Mouse (Mus musculus) heart, postnatal 0 days (tissue): ENCODE data around the gene Wdr90.

Experiments
- CTCF ChIP-seq: IDR thresholded peaks from 2 replicates; pipeline ENCODE4 v1.5.1; 2016; ENCODE audit warnings: antibody characterized with exemption, control low read depth, low read depth
- EP300 ChIP-seq: IDR thresholded peaks from 2 replicates; pipeline ENCODE4 v1.6.1; 2016; ENCODE audit warnings: antibody characterized with exemption, low read depth

DNA sequence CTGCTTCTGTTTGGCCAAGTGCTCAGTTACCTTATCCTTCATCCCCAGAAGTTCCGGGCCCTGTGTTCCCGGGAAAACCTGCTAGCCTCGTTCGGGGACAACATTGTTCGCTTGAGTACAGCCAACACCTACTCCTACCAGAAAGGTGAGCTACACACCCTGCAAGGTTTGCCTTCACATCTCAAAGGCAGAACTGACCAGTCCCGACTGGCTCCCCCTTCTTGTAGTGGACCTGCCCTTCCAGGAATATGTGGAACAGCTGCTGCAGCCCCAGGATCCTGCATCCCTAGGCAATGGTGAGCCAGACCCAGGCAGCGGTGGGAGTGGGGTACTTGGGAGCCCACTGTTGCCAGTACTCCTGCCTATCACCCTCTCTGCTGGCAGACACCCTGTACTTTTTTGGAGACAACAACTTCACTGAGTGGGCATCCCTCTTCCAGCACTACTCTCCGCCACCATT, 31.7 kb downstream of the Wdr90 start:
- TF ChIP-seq CTCF: no peak
- no peak for TF ChIP-seq EP300
